20 mouse cellular contexts compared by ENCODE assay signal in the genomic region with DNA sequence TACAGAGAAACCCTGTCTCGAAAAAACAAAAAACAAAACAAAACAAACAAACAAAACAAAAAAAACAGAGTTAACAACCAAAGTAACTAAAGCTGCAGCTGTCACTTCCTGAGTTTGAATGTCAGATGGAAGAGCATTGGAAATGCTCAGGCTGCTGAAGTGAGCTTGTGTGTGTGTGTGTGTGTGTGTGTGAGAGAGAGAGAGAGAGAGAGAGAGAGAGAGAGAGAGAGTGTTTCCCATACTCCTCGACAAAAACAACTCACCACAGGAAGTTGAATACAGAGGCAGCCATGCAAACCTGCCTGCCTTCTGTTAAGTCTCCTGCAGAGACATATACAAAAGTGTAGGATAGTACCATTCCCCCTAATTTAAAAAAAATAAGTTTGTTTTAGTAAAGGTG. TPM values are rescaled to one million over a fixed set of nuclear protein-coding genes. Genes with fewer than 3 reads are reported as not detected.
DNase-seq lines count a peak whose midpoint lies in the region; ATAC-seq and TF ChIP-seq lines count a peak whose summit lies in the region.
"Had no signal": no experiment of that assay in that cellular context is flagged by ENCODE, and none has a peak within 500 bp of the region (broad histone marks: within the 10 kb centered on the region; RNA-seq: fewer than 3 reads in every experiment).

No protein-coding gene starts in this region.

- TF ChIP-seq POLR2A in heart, adult 2 months (IDR thresholded peaks at IDR 0.05; ENCODE audit: insufficient read depth, low read depth, low read length): no peak
- no peak for TF ChIP-seq POLR2A in cerebellum, adult 2 months (IDR thresholded peaks at IDR 0.05; ENCODE audit: borderline replicate concordance, insufficient read depth, low read length)

- H3K36me3 ChIP-seq in heart, embryonic 16.5 days (ENCODE audit: control insufficient read depth, insufficient read depth): peaks cover 4% of the 10 kb centered on the region
- peaks cover 2% of the 10 kb centered on the region; the same call in 1 of the 2 replicates for H3K36me3 ChIP-seq in heart, adult 2 months (ENCODE audit: control insufficient read depth, insufficient read depth, low read length)
- peaks cover 1% of the 10 kb centered on the region; the same call in 1 of the 2 replicates for H3K36me3 ChIP-seq in splenic B cell, adult 2 months (ENCODE audit: control insufficient read depth, insufficient read depth, low read length, poor library complexity, severe bottlenecking)
- H3K36me3 ChIP-seq: intestine, embryonic 15.5 days had no signal

- H3K9ac ChIP-seq in heart, embryonic 16.5 days (ENCODE audit: low read length): no peak overlapping the region
- H3K9ac ChIP-seq in heart, adult 2 months (ENCODE audit: low read depth, low read length): no peak overlapping the region
- H3K9ac ChIP-seq: embryonic facial prominence, embryonic 12.5 days; forebrain, embryonic 15.5 days; hindbrain, embryonic 12.5 days; intestine, embryonic 15.5 days had no signal

- H3K79me2 ChIP-seq in heart, adult 2 months (replicated peaks; ENCODE audit: control insufficient read depth, insufficient read depth, low read length): peaks cover 18% of the 10 kb centered on the region

- no peaks in the 10 kb centered on the region for H3K9me3 ChIP-seq in heart, embryonic 16.5 days (replicated peaks; ENCODE audit: control insufficient read depth, low read length)
- H3K9me3 ChIP-seq: embryonic facial prominence, embryonic 12.5 days; forebrain, embryonic 15.5 days; hindbrain, embryonic 12.5 days; intestine, embryonic 15.5 days had no signal

- H3K27me3 ChIP-seq in heart, embryonic 16.5 days (ENCODE audit: control insufficient read depth, insufficient read depth, low read length): no peaks in the 10 kb centered on the region
- no peaks in the 10 kb centered on the region for H3K27me3 ChIP-seq in heart, adult 2 months (ENCODE audit: control insufficient read depth, insufficient read depth, low read length)
- H3K27me3 ChIP-seq in splenic B cell, adult 2 months (ENCODE audit: control insufficient read depth, insufficient read depth, low read length, poor library complexity, severe bottlenecking): no peaks in the 10 kb centered on the region
- no peaks in the 10 kb centered on the region for H3K27me3 ChIP-seq in cerebellum, adult 2 months (ENCODE audit: control insufficient read depth, insufficient read depth, low read length)
- H3K27me3 ChIP-seq: embryonic facial prominence, embryonic 12.5 days; forebrain, embryonic 15.5 days; hindbrain, embryonic 12.5 days; intestine, embryonic 15.5 days had no signal

- intact Hi-C loops in heart, adult 2 months (cut with DNase I): no loop called here

- H3K27ac ChIP-seq in heart, embryonic 16.5 days (ENCODE audit: low read length): peak overlapping the region; percentile 35; the same call in 1 of the 2 replicates
- no peak overlapping the region for H3K27ac ChIP-seq in heart, adult 2 months
- no peak overlapping the region for H3K27ac ChIP-seq in cerebellum, adult 2 months (ENCODE audit: insufficient read depth, low read length)
- H3K27ac ChIP-seq: embryonic facial prominence, embryonic 12.5 days; forebrain, embryonic 15.5 days; hindbrain, embryonic 12.5 days; intestine, embryonic 15.5 days had no signal

- no peak for DNase-seq in heart, adult 2 months
- DNase-seq in thymus, postnatal 4 days: peak; percentile 26
- DNase-seq in thymus, postnatal 14 days: no peak
- DNase-seq in splenic B cell, adult 2 months (ENCODE audit: low read depth, low spot score): peak; percentile 25
- no peak for DNase-seq in cerebellum, adult 2 months
- no peak for DNase-seq in cerebellum, adult 11 months
- DNase-seq: adrenal gland, adult 2 months; adrenal gland, postnatal 25 days; cerebellum, adult 9-10 months; cerebellum, postnatal 25 days; gastrocnemius, postnatal 36 days; heart, postnatal 36 days had no signal

- TF ChIP-seq EP300 in heart, adult 2 months (IDR thresholded peaks at IDR 0.05; ENCODE audit: insufficient read depth, low read depth, low read length): no peak

- H3K4me2 ChIP-seq in heart, embryonic 16.5 days (ENCODE audit: low read depth, low read length): no peak overlapping the region
- H3K4me2 ChIP-seq: embryonic facial prominence, embryonic 12.5 days; forebrain, embryonic 15.5 days; heart, embryonic 11.5 days; hindbrain, embryonic 12.5 days; intestine, embryonic 15.5 days had no signal

- no peak for TF ChIP-seq CTCF in heart, adult 2 months (IDR thresholded peaks at IDR 0.05)
- TF ChIP-seq CTCF in cerebellum, adult 2 months (IDR thresholded peaks at IDR 0.05; ENCODE audit: borderline replicate concordance, insufficient read depth, low read depth, low read length): no peak

- no peak overlapping the region for H3K4me3 ChIP-seq in heart, embryonic 16.5 days (ENCODE audit: low read length)
- H3K4me3 ChIP-seq in heart, adult 2 months: no peak overlapping the region
- H3K4me3 ChIP-seq in cerebellum, adult 2 months (replicated peaks; ENCODE audit: insufficient read depth, low read depth, low read length): no peak overlapping the region
- H3K4me3 ChIP-seq: embryonic facial prominence, embryonic 12.5 days; forebrain, embryonic 15.5 days; hindbrain, embryonic 12.5 days; intestine, embryonic 15.5 days had no signal

- ATAC-seq in heart, embryonic 16.5 days (replicated peaks; ENCODE audit: extremely low read depth, insufficient read depth, low FRiP score): no peak
- ATAC-seq in activated CD4-positive, CD25-positive, alpha-beta regulatory T cell, adult 4 months: peak; percentile 24
- ATAC-seq: forebrain, embryonic 15.5 days; hindbrain, embryonic 16.5 days; intestine, embryonic 15.5 days had no signal

- 51% methylated on average over 2 of the region's 2 CpGs for WGBS in heart, embryonic 16.5 days
- WGBS in heart, adult 2 months: 24% methylated on average over 2 of the region's 2 CpGs
- 59% methylated on average over 2 of the region's 2 CpGs for WGBS in cerebellum, adult 2 months

- peaks cover 53% of the 10 kb centered on the region for H3K4me1 ChIP-seq in heart, embryonic 16.5 days (ENCODE audit: control insufficient read depth, insufficient read depth, low read length)
- H3K4me1 ChIP-seq in heart, adult 2 months (ENCODE audit: control insufficient read depth, insufficient read depth, low read length): peaks cover 27% of the 10 kb centered on the region
- peaks cover 20% of the 10 kb centered on the region for H3K4me1 ChIP-seq in cerebellum, adult 2 months (ENCODE audit: control insufficient read depth, insufficient read depth, low read length)

RNA-seq across cellular contexts. Expression of gene Ppp2r5c, which starts 47.9 kb away (rescaled TPM):
- polyA plus RNA-seq in heart, embryonic 16.5 days (2015; fragmentation: Nextera tagmentation; extraction: Ambion mirVana): 130 and 132 TPM in 2 replicates
- total RNA-seq in heart, adult 2 months (2021): 10 to 100 TPM; 90.9 to 93.7 TPM
- 41.7 and 73.9 TPM in 2 replicates for polyA plus RNA-seq in heart, adult 2 months (2012; rRNA removed)
- 100 to 1,000 TPM; 583 to 590 TPM for polyA plus RNA-seq in activated CD4-positive, CD25-positive, alpha-beta regulatory T cell, adult 4 months (2017; shearing (Covaris generic))
- polyA plus RNA-seq in cerebellum, adult 2 months (2012; rRNA removed): 117 and 136 TPM in 2 replicates

Comparison
In these comparisons a context has a peak if more than half of its experiments do, and no peak if none do; other contexts are left out.
1. DNase-seq: peak in thymus, postnatal 4 days (single experiment) and splenic B cell, adult 2 months (single experiment); none in heart, adult 2 months (0 of 2), thymus, postnatal 14 days (single experiment), cerebellum, adult 2 months (0 of 2) and cerebellum, adult 11 months (single experiment).